Mouse (Mus musculus): Measurements from ENCODE around the gene Hrh1. TPM values are rescaled to one million over a fixed set of nuclear protein-coding genes. Genes with fewer than 3 reads are reported as not detected.
A peak's percentile ranks its signal among the peaks of the same experiment; 100 is the strongest.

Hrh1 gene
- polyA plus RNA-seq, 1 experiment from 2014 or later = 2.1 TPM

DNA sequence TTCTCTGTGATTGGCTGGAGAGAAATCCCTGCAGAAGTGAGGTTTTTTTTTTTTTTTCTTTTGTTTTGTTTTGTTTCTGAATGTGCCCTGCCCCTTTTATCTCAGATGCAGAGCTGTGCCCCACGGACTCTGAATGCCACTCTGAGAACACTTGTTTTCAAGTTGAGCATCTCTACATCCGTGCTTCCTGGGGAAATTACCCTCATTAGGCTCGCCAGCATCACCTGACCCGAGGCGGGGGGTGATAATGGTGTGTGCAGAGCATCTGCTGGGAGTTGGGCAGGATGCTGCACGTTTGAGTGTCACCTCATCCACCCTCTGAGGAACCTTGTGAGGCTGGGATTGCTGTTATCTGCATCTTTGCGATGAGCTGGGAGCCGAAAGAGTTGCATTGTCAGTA lies 14.2 kb downstream of the Hrh1 start:
- no peaks in the 10 kb centered on the region for H3K36me3 ChIP-seq (ENCODE audit: control insufficient read depth, insufficient read depth, low read length)
- ATAC-seq (replicated peaks; ENCODE audit: low FRiP score, low TSS enrichment, low read depth) = no peak
- WGBS = 54% methylated on average over 8 of the region's 8 CpGs
- no peaks in the 10 kb centered on the region for H3K27me3 ChIP-seq (replicated peaks; ENCODE audit: control insufficient read depth, insufficient read depth, low read length)
- no peak overlapping the region for H3K9ac ChIP-seq (ENCODE audit: low read length)
- H3K9me3 ChIP-seq (ENCODE audit: control insufficient read depth, low read length) = no peaks in the 10 kb centered on the region
- no peak overlapping the region for H3K4me2 ChIP-seq (ENCODE audit: low read length)
- no peaks in the 10 kb centered on the region for H3K4me1 ChIP-seq (replicated peaks; ENCODE audit: control insufficient read depth, insufficient read depth, low read length)
- no peak overlapping the region for H3K4me3 ChIP-seq (ENCODE audit: low read depth, low read length)
- no peak for DNase-seq (ENCODE audit: low spot score)
- no peak overlapping the region for H3K27ac ChIP-seq (ENCODE audit: low read depth)

DNA sequence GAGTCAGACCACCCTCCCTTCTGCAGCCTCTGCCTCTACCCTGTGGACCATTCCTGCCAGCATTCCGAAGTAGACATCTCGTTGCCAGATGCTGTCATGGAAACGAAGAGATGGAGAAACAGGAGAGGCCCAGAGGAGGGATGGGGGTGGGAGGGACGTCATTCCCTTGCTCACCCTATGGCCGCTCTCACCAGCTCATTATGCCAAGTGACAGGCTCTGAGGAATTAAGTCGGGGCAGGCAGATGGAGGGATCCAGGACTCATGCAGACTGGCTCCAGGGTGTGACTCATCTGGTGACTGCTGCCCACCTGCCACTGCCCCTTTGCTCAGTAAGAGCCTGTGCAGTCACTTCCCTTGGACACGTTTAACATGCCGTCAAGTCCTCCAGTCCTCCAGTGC lies 16.8 kb downstream of the Hrh1 start:
- 68% methylated on average over 8 of the region's 8 CpGs for WGBS
- no peak overlapping the region for H3K9ac ChIP-seq (ENCODE audit: low read length)
- no peak overlapping the region for H3K4me3 ChIP-seq (ENCODE audit: low read depth, low read length)
- no peak for ATAC-seq (replicated peaks; ENCODE audit: low FRiP score, low TSS enrichment, low read depth)
- H3K27ac ChIP-seq (ENCODE audit: low read depth) = no peak overlapping the region
- H3K36me3 ChIP-seq (ENCODE audit: control insufficient read depth, insufficient read depth, low read length) = no peaks in the 10 kb centered on the region
- no peaks in the 10 kb centered on the region for H3K4me1 ChIP-seq (replicated peaks; ENCODE audit: control insufficient read depth, insufficient read depth, low read length)
- H3K4me2 ChIP-seq (ENCODE audit: low read length) = no peak overlapping the region
- H3K9me3 ChIP-seq (ENCODE audit: control insufficient read depth, low read length) = no peaks in the 10 kb centered on the region
- no peak for DNase-seq (ENCODE audit: low spot score)
- H3K27me3 ChIP-seq (replicated peaks; ENCODE audit: control insufficient read depth, insufficient read depth, low read length) = no peaks in the 10 kb centered on the region

DNA sequence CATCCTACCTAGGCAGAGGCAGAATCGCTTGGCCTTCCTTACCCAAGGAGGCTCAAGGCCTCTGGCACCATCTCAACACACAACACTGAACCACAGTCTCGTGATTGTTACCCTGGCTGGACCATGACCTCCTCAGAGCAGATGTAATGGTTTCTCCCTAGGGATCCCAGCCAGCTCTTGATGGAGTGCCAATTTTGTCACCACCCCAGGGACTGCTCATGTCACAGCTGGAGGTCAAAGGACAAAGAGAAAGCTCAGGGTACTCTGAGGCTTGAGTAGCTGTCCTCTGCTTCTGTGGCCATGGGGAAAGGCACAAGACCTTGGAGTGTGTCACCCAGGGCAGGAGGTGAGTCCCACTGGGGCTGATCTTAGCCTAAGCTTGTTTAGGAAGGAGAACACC lies 20.3 kb downstream of the Hrh1 start:
- Histone ChIP-seq H3K27ac (ENCODE audit: low read depth) (no peak overlapping the region), H3K4me2 (ENCODE audit: low read length) (no peak overlapping the region), H3K4me1 (replicated peaks; ENCODE audit: control insufficient read depth, insufficient read depth, low read length) (no peaks in the 10 kb centered on the region), H3K36me3 (ENCODE audit: control insufficient read depth, insufficient read depth, low read length) (no peaks in the 10 kb centered on the region), H3K27me3 (replicated peaks; ENCODE audit: control insufficient read depth, insufficient read depth, low read length) (no peaks in the 10 kb centered on the region), H3K4me3 (ENCODE audit: low read depth, low read length) (no peak overlapping the region), H3K9me3 (ENCODE audit: control insufficient read depth, low read length) (no peaks in the 10 kb centered on the region), H3K9ac (ENCODE audit: low read length) (no peak overlapping the region)
- ATAC-seq (replicated peaks; ENCODE audit: low FRiP score, low TSS enrichment, low read depth) = no peak
- 70% methylated on average over 2 of the region's 2 CpGs for WGBS
- no peak for DNase-seq (ENCODE audit: low spot score)

DNA sequence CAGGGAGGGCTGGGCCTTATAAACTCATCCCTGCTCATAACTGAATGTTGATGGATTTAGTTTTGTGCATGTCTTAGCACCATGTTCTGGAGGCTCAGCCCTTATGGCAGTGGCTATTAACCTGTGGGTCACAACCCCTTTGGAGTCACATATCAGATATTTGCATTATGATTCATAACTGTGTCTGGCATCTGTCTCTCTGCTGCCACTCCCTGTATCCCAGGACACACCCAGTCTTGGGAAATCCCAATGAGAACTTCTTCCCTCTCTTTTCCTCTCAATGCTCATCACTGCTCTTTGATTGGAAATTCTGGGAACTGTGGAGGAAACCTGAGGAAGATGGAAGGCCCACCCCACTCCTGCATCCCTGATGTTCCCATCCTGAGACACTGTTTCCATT lies 23.3 kb downstream of the Hrh1 start:
- Histone ChIP-seq H3K4me1 (replicated peaks; ENCODE audit: control insufficient read depth, insufficient read depth, low read length) (no peaks in the 10 kb centered on the region), H3K9me3 (ENCODE audit: control insufficient read depth, low read length) (no peaks in the 10 kb centered on the region), H3K4me3 (ENCODE audit: low read depth, low read length) (no peak overlapping the region), H3K36me3 (ENCODE audit: control insufficient read depth, insufficient read depth, low read length) (no peaks in the 10 kb centered on the region), H3K27me3 (replicated peaks; ENCODE audit: control insufficient read depth, insufficient read depth, low read length) (no peaks in the 10 kb centered on the region), H3K27ac (ENCODE audit: low read depth) (no peak overlapping the region), H3K4me2 (ENCODE audit: low read length) (no peak overlapping the region), H3K9ac (ENCODE audit: low read length) (no peak overlapping the region)
- no peak for ATAC-seq (replicated peaks; ENCODE audit: low FRiP score, low TSS enrichment, low read depth)
- DNase-seq (ENCODE audit: low spot score) = no peak

DNA sequence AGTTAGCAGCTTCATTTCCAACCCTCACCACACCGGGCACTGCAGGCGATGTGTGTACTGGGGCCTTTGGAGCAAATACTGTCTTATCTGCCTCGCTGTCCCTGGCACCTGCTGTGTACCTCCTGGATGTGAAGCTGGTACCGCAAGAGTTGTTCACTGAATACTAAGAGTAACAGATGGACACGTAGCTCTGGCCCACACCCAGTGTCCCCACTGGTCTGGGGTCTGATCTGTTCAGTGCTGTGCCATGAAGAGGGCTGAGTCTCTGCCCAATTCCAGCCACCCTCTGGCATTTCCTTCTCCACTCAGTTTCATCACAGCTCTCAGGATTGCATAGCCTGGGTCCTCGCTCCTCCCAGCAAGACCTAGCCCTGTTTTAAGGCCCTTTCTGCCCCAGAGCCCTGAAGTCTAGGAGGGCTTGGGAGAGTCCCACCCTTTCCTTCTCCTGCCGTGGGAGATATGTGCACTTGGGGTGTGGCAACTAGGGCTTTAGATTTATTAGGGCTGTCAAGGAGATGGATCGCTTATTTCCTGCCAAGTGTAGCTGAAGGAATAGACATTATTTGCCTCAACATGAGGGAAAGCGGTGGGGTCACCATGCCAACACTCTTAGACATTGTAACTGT lies 25.4 kb downstream of the Hrh1 start:
- ATAC-seq (replicated peaks; ENCODE audit: low FRiP score, low TSS enrichment, low read depth) (peak; percentile 70; the same call in 1 of the 2 replicates), DNase-seq (ENCODE audit: low spot score) (no peak)
- H3K27ac ChIP-seq (ENCODE audit: low read depth) = no peak overlapping the region
- 56% methylated on average over 9 of the region's 9 CpGs for WGBS
- no peaks in the 10 kb centered on the region for H3K9me3 ChIP-seq (ENCODE audit: control insufficient read depth, low read length)
- H3K4me1 ChIP-seq (replicated peaks; ENCODE audit: control insufficient read depth, insufficient read depth, low read length) = no peaks in the 10 kb centered on the region
- H3K4me3 ChIP-seq (ENCODE audit: low read depth, low read length) = no peak overlapping the region
- no peak overlapping the region for H3K9ac ChIP-seq (ENCODE audit: low read length)
- H3K4me2 ChIP-seq (ENCODE audit: low read length) = no peak overlapping the region
- no peaks in the 10 kb centered on the region for H3K36me3 ChIP-seq (ENCODE audit: control insufficient read depth, insufficient read depth, low read length)
- H3K27me3 ChIP-seq (replicated peaks; ENCODE audit: control insufficient read depth, insufficient read depth, low read length) = no peaks in the 10 kb centered on the region

DNA sequence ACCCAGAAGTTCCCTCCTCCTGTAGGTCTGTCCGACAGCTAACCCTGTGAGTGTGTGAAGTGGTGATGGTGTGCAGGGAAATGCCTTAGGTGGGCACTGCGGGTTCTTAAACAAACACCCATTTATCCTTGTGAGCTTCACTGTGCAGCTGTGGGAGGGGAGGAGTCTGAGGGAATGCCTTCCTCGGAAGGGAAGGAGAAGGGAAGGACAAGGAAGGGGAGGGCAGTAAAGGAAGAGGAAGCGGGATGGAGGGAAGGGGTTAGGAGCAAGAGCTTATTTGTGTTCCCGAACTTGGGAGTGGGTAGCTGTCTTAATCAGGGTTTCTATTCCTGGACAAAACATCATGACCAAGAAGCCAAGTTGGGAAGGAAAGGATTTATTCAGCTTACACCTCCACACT lies 27.6 kb downstream of the Hrh1 start:
- ATAC-seq (replicated peaks; ENCODE audit: low FRiP score, low TSS enrichment, low read depth) (no peak), DNase-seq (ENCODE audit: low spot score) (no peak)
- no peak overlapping the region for H3K4me3 ChIP-seq (ENCODE audit: low read depth, low read length)
- no peak overlapping the region for H3K4me2 ChIP-seq (ENCODE audit: low read length)
- H3K36me3 ChIP-seq (ENCODE audit: control insufficient read depth, insufficient read depth, low read length) = no peaks in the 10 kb centered on the region
- 27% methylated on average over 5 of the region's 5 CpGs for WGBS
- H3K27ac ChIP-seq (ENCODE audit: low read depth) = no peak overlapping the region
- H3K27me3 ChIP-seq (replicated peaks; ENCODE audit: control insufficient read depth, insufficient read depth, low read length) = no peaks in the 10 kb centered on the region
- H3K9me3 ChIP-seq (ENCODE audit: control insufficient read depth, low read length) = no peaks in the 10 kb centered on the region
- no peak overlapping the region for H3K9ac ChIP-seq (ENCODE audit: low read length)
- no peaks in the 10 kb centered on the region for H3K4me1 ChIP-seq (replicated peaks; ENCODE audit: control insufficient read depth, insufficient read depth, low read length)

DNA sequence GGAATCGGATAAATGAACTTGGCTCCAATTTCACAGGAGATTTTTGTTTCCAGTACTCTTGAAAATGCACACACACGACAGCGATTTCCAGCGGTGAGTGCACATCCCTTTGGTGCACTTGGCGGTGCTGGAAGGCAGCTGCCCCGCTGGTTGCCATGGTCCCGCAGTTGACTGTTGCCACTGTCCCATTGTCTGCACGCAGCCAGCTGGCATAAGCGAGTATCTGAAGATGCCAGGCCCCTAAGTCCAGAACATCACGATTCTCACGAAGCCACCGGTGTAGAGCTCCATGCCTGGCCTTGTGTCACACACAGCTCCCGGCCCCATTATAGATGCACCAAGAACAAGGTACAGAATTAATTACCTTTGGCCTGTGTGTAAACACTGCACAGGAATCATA lies 29.9 kb downstream of the Hrh1 start:
- ATAC-seq (replicated peaks; ENCODE audit: low FRiP score, low TSS enrichment, low read depth) (no peak), DNase-seq (ENCODE audit: low spot score) (no peak)
- Histone ChIP-seq H3K9ac (ENCODE audit: low read length) (no peak overlapping the region), H3K4me3 (ENCODE audit: low read depth, low read length) (no peak overlapping the region), H3K27ac (ENCODE audit: low read depth) (no peak overlapping the region), H3K4me2 (ENCODE audit: low read length) (no peak overlapping the region), H3K4me1 (replicated peaks; ENCODE audit: control insufficient read depth, insufficient read depth, low read length) (peaks cover 2% of the 10 kb centered on the region; the same call in 1 of the 2 replicates), H3K27me3 (replicated peaks; ENCODE audit: control insufficient read depth, insufficient read depth, low read length) (no peaks in the 10 kb centered on the region), H3K36me3 (ENCODE audit: control insufficient read depth, insufficient read depth, low read length) (no peaks in the 10 kb centered on the region), H3K9me3 (ENCODE audit: control insufficient read depth, low read length) (no peaks in the 10 kb centered on the region)
- WGBS = 87% methylated on average over 13 of the region's 13 CpGs

DNA sequence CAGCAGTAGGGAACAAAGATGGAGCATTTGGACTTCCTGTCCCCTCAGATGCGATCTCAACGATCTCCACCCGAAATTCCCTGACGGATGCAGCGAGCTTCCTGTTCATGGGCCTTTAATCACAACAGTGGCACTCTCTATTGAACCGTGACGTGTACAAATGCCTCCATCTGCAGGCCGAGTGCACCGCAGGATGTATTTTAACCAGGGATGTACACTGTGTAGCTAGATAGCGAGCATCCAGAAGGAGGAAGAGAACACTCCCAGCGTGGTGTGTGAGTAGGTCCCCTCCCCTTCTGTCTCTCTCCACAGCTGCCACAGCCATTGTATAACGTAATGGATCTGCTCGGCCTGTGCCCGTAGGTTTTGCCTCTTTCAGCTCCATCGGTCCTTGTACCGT lies 31.1 kb downstream of the Hrh1 start:
- WGBS = 69% methylated on average over 16 of the region's 16 CpGs
- H3K36me3 ChIP-seq (ENCODE audit: control insufficient read depth, insufficient read depth, low read length) = no peaks in the 10 kb centered on the region
- H3K4me1 ChIP-seq (replicated peaks; ENCODE audit: control insufficient read depth, insufficient read depth, low read length) = peaks cover 4% of the 10 kb centered on the region; the same call in 1 of the 2 replicates
- H3K9me3 ChIP-seq (ENCODE audit: control insufficient read depth, low read length) = no peaks in the 10 kb centered on the region
- H3K27me3 ChIP-seq (replicated peaks; ENCODE audit: control insufficient read depth, insufficient read depth, low read length) = no peaks in the 10 kb centered on the region
- ATAC-seq (replicated peaks; ENCODE audit: low FRiP score, low TSS enrichment, low read depth) (no peak), DNase-seq (ENCODE audit: low spot score) (no peak)
- no peak overlapping the region for H3K4me2 ChIP-seq (ENCODE audit: low read length)
- H3K4me3 ChIP-seq (ENCODE audit: low read depth, low read length) = no peak overlapping the region
- H3K9ac ChIP-seq (ENCODE audit: low read length) = no peak overlapping the region
- H3K27ac ChIP-seq (ENCODE audit: low read depth) = no peak overlapping the region

DNA sequence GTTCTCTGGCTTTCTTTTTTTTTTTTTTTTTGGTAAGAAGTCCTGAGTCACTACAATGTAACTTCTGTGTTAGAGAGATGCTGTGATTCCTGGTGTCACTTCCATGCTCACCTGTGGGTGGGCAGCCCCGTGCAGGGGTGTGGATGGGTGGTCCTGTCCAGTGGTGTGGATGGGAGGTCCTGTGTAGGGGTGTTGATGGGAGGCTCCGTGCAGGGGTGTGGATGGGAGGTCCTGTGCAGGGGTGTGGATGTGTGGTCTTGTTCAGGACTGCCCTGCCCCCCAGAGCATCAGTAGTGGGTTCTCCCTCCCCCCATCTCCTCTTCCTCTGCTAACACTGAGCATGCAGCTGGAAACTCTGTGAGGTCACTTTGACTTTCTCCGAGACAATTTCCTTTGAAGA lies 34.9 kb downstream of the Hrh1 start:
- Histone ChIP-seq H3K4me2 (ENCODE audit: low read length) (no peak overlapping the region), H3K36me3 (ENCODE audit: control insufficient read depth, insufficient read depth, low read length) (no peaks in the 10 kb centered on the region), H3K4me3 (ENCODE audit: low read depth, low read length) (no peak overlapping the region), H3K27ac (ENCODE audit: low read depth) (no peak overlapping the region), H3K27me3 (replicated peaks; ENCODE audit: control insufficient read depth, insufficient read depth, low read length) (no peaks in the 10 kb centered on the region), H3K9ac (ENCODE audit: low read length) (no peak overlapping the region), H3K4me1 (replicated peaks; ENCODE audit: control insufficient read depth, insufficient read depth, low read length) (peaks cover 4% of the 10 kb centered on the region; the same call in 1 of the 2 replicates), H3K9me3 (ENCODE audit: control insufficient read depth, low read length) (no peaks in the 10 kb centered on the region)
- ATAC-seq (replicated peaks; ENCODE audit: low FRiP score, low TSS enrichment, low read depth) = no peak
- 44% methylated on average over 3 of the region's 3 CpGs for WGBS
- DNase-seq (ENCODE audit: low spot score) = no peak

Data from intestine, embryonic 14.5 days (tissue).